Mouse (Mus musculus) limb, embryonic 10.5 days (tissue): ENCODE data around the gene Slco1a1. TPM values are rescaled to one million over a fixed set of nuclear protein-coding genes. Genes with fewer than 3 reads are reported as not detected.

Experiments used
- DNase-seq: peaks from one replicate; pipeline ENCODE4 v3.0.0-alpha.2; 2017; ENCODE audit warnings: low spot score
- H3K27ac ChIP-seq: fragments of 300-500 bp; sonication (generic); 2 replicates; pipeline ENCODE4 v1.5.1; 2016; ENCODE audit warnings: mild to moderate bottlenecking
- H3K27me3 ChIP-seq: fragments of 300-500 bp; sonication (generic); 2 replicates; pipeline ENCODE4 v1.6.1; 2016; ENCODE audit warnings: low read depth, mild to moderate bottlenecking; ENCODE audit not compliant: poor library complexity, severe bottlenecking
- H3K36me3 ChIP-seq: fragments of 300-500 bp; sonication (generic); 2 replicates; pipeline ENCODE4 v1.6.1; 2016; ENCODE audit warnings: mild to moderate bottlenecking, moderate library complexity
- H3K4me1 ChIP-seq: fragments of 300-500 bp; sonication (generic); 2 replicates; pipeline ENCODE4 v1.6.1; 2016
- H3K4me3 ChIP-seq: fragments of 300-500 bp; sonication (generic); 2 replicates; pipeline ENCODE4 v1.5.1; 2016; ENCODE audit warnings: mild to moderate bottlenecking, moderate library complexity
- H3K9me3 ChIP-seq: fragments of 300-500 bp; sonication (generic); replicated peaks from 2 replicates; pipeline ENCODE4 v1.6.1; 2016; ENCODE audit warnings: mild to moderate bottlenecking
- WGBS: fragments of 180-500 bp; shearing (Covaris S2); methylation state at CpG from one replicate; pipeline ENCODE4 v1.1.7; 2016; 5-methylcytosine and 5-hydroxymethylcytosine counted together
- polyA plus RNA-seq: library from polyadenylated mRNA; unstranded; fragments of >200 nt; fragmentation: Nextera tagmentation; extraction: Ambion mirVana; gene quantifications from 2 replicates; pipeline ENCODE4 v1.2.1, GENCODE M21; 2016

Slco1a1 gene
- polyA plus RNA-seq, 1 experiment from 2014 or later: not detected

- H3K9me3 ChIP-seq: no peaks in the 10 kb centered on the region
These were observed 80.7 kb downstream of the Slco1a1 start for GRCm38 (mm10) chr6:141866026-141866425.

GRCm38 (mm10) chr6:141857735-141858531, 88.8 kb downstream of the Slco1a1 start:
- Histone ChIP-seq H3K27me3 (no peaks in the 10 kb centered on the region), H3K36me3 (no peaks in the 10 kb centered on the region), H3K27ac (no peak overlapping the region), H3K4me1 (no peaks in the 10 kb centered on the region), H3K4me3 (no peak overlapping the region), H3K9me3 (no peaks in the 10 kb centered on the region)
- 90% methylated on average over 8 of the region's 8 CpGs for WGBS
- DNase-seq: no peak

More at GRCm38 (mm10) chr6:141866026-141866425, 80.7 kb downstream of the Slco1a1 start:
- Histone ChIP-seq H3K27ac (no peak overlapping the region), H3K27me3 (no peaks in the 10 kb centered on the region), H3K4me1 (no peaks in the 10 kb centered on the region), H3K36me3 (no peaks in the 10 kb centered on the region), H3K4me3 (no peak overlapping the region)
- no peak for DNase-seq
- 92% methylated on average over 5 of the region's 5 CpGs for WGBS

Other genes with a start within 250 kb of the Slco1a1 start
- gene Gm5724, start 173.2 kb downstream of the Slco1a1 start, polyA plus RNA-seq: 0.09 TPM in 1 of 2 replicates, not detected in the other
- gene Slco1a4, start 90.8 kb downstream of the Slco1a1 start, polyA plus RNA-seq: not detected in 2 replicates
- gene Gm6614, start 64.5 kb upstream of the Slco1a1 start, polyA plus RNA-seq: not detected in 2 replicates